ENCODE assay signal across 17 mouse cellular contexts in the genomic region with DNA sequence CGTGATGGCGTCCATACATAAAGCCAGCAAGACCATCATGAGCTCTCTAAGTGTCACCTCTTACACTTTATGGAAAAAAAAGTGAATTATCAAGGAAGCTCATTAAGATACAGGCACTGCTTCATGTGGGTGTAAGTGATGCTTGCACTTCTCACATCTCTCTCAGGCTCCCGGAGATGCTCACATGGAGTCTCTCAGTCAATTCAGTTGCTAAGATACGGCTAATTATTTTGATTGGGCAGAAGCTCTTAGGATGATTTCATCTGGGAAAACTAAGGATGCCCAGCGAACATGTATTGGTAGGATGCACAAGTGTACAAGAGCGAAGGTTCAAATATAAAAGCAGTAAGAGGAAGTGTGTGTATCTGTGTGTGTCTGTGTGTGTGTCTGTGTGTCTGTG. TPM values are rescaled to one million over a fixed set of nuclear protein-coding genes. Genes with fewer than 3 reads are reported as not detected.
DNase-seq lines count a peak whose midpoint lies in the region; ATAC-seq and TF ChIP-seq lines count a peak whose summit lies in the region.
"Had no signal": no experiment of that assay in that cellular context is flagged by ENCODE, and none has a peak within 500 bp of the region (broad histone marks: within the 10 kb centered on the region; RNA-seq: fewer than 3 reads in every experiment).

No protein-coding gene starts in this region.

- no peaks in the 10 kb centered on the region for H3K27me3 ChIP-seq in forebrain, embryonic 11.5 days (ENCODE audit: control insufficient read depth, insufficient read depth, low read length)
- peaks cover 8% of the 10 kb centered on the region; the same call in 1 of the 2 replicates for H3K27me3 ChIP-seq in forebrain, embryonic 10.5 days (ENCODE audit: poor library complexity, severe bottlenecking)
- H3K27me3 ChIP-seq in limb, embryonic 12.5 days: no peaks in the 10 kb centered on the region
- H3K27me3 ChIP-seq in kidney, adult 2 months (replicated peaks; ENCODE audit: control insufficient read depth, insufficient read depth, low read length): no peaks in the 10 kb centered on the region
- H3K27me3 ChIP-seq: limb, embryonic 15.5 days; lung, embryonic 15.5 days had no signal

- no peak for DNase-seq in forebrain, embryonic 11.5 days (ENCODE audit: low spot score)
- no peak for DNase-seq in forebrain, embryonic 10.5 days (ENCODE audit: extremely low spot score, low spot score)
- peak; percentile 73 for DNase-seq in brain, adult 2 months (ENCODE audit: low read depth, low spot score)
- peak; percentile 23 to 28 for DNase-seq in layer of hippocampus, adult 8-10 months (ENCODE audit: low spot score in 2 of 2)
- no peak for DNase-seq in spleen, adult 12 weeks (ENCODE audit: low spot score)
- no peak for DNase-seq in embryo, embryonic 10.5 days (ENCODE audit: low spot score)
- DNase-seq in kidney, adult 2 months: no peak
- DNase-seq: adrenal gland, postnatal 10 days; heart, adult 11 months; kidney, postnatal 10 days; thymus, adult 18-20 months had no signal

- no peaks in the 10 kb centered on the region for H3K36me3 ChIP-seq in forebrain, embryonic 11.5 days (ENCODE audit: control insufficient read depth, insufficient read depth, low read length)
- H3K36me3 ChIP-seq in forebrain, embryonic 10.5 days (replicated peaks): no peaks in the 10 kb centered on the region
- H3K36me3 ChIP-seq in limb, embryonic 12.5 days: no peaks in the 10 kb centered on the region
- no peaks in the 10 kb centered on the region for H3K36me3 ChIP-seq in kidney, adult 2 months (ENCODE audit: control insufficient read depth, insufficient read depth, low read length)
- H3K36me3 ChIP-seq: limb, embryonic 15.5 days; lung, embryonic 15.5 days had no signal

- no peak overlapping the region for H3K4me3 ChIP-seq in forebrain, embryonic 11.5 days (ENCODE audit: low read depth, low read length)
- no peak overlapping the region for H3K4me3 ChIP-seq in forebrain, embryonic 10.5 days
- H3K4me3 ChIP-seq in limb, embryonic 12.5 days (replicated peaks): no peak overlapping the region
- H3K4me3 ChIP-seq in kidney, adult 2 months (ENCODE audit: insufficient read depth, low read depth, low read length): no peak overlapping the region
- H3K4me3 ChIP-seq: limb, embryonic 15.5 days; lung, embryonic 15.5 days had no signal

- peak; percentile 36; the same call in 1 of the 2 replicates for ATAC-seq in forebrain, embryonic 11.5 days (replicated peaks; ENCODE audit: low FRiP score)
- no peak for ATAC-seq in limb, embryonic 12.5 days (ENCODE audit: insufficient number of reproducible peaks, insufficient read depth, low FRiP score, low TSS enrichment, low read depth)
- ATAC-seq: inflammation-experienced regulatory T-cells, adult 6 months had no signal

- TF ChIP-seq CTCF in kidney, adult 2 months (conservative IDR thresholded peaks at IDR 0.05; ENCODE audit: insufficient read depth, insufficient read length, low read depth, low read length): no peak

- H3K4me1 ChIP-seq in forebrain, embryonic 11.5 days (replicated peaks; ENCODE audit: control insufficient read depth, insufficient read depth, low read length): no peaks in the 10 kb centered on the region
- H3K4me1 ChIP-seq in forebrain, embryonic 10.5 days: peaks cover 8% of the 10 kb centered on the region
- H3K4me1 ChIP-seq in limb, embryonic 12.5 days (replicated peaks): peaks cover 20% of the 10 kb centered on the region
- no peaks in the 10 kb centered on the region for H3K4me1 ChIP-seq in kidney, adult 2 months (ENCODE audit: control insufficient read depth, insufficient read depth, low read length)
- H3K4me1 ChIP-seq: lung, embryonic 15.5 days had no signal

- H3K27ac ChIP-seq in forebrain, embryonic 11.5 days (ENCODE audit: low read depth, low read length): no peak overlapping the region
- H3K27ac ChIP-seq in forebrain, embryonic 10.5 days: no peak overlapping the region
- 0 out of 2 replicates have a peak overlapping the region, but pooled peaks have one; percentile 36 for H3K27ac ChIP-seq in limb, embryonic 12.5 days
- no peak overlapping the region for H3K27ac ChIP-seq in kidney, adult 2 months (ENCODE audit: insufficient read depth, low read depth, low read length)
- H3K27ac ChIP-seq: limb, embryonic 15.5 days; lung, embryonic 15.5 days had no signal

- no peak overlapping the region for H3K9ac ChIP-seq in forebrain, embryonic 11.5 days (ENCODE audit: low read length)
- H3K9ac ChIP-seq in limb, embryonic 12.5 days (replicated peaks): no peak overlapping the region
- H3K9ac ChIP-seq: limb, embryonic 15.5 days; lung, embryonic 15.5 days had no signal

- 80% methylated on average over 6 of the region's 6 CpGs for WGBS in forebrain, embryonic 11.5 days
- 88% methylated on average over 6 of the region's 6 CpGs for WGBS in forebrain, embryonic 10.5 days
- 87% methylated on average over 6 of the region's 6 CpGs for WGBS in limb, embryonic 12.5 days
- 92% methylated on average over 6 of the region's 6 CpGs for WGBS in kidney, adult 2 months

- H3K4me2 ChIP-seq in forebrain, embryonic 11.5 days (ENCODE audit: low read depth, low read length, severe bottlenecking): no peak overlapping the region
- H3K4me2 ChIP-seq in limb, embryonic 12.5 days: no peak overlapping the region
- H3K4me2 ChIP-seq: limb, embryonic 15.5 days; lung, embryonic 15.5 days had no signal

- TF ChIP-seq POLR2A in kidney, adult 2 months (IDR thresholded peaks at IDR 0.05; ENCODE audit: low read depth, low read length): no peak

- no peaks in the 10 kb centered on the region for H3K9me3 ChIP-seq in forebrain, embryonic 11.5 days (ENCODE audit: control insufficient read depth, low read length)
- no peaks in the 10 kb centered on the region for H3K9me3 ChIP-seq in forebrain, embryonic 10.5 days
- no peaks in the 10 kb centered on the region for H3K9me3 ChIP-seq in limb, embryonic 12.5 days
- H3K9me3 ChIP-seq: limb, embryonic 15.5 days; lung, embryonic 15.5 days had no signal

RNA-seq across cellular contexts. Expression of gene Zpld1, which starts 38.1 kb away (rescaled TPM):
- 0.19 and 0.36 TPM in 2 replicates for polyA plus RNA-seq in forebrain, embryonic 11.5 days (2014; fragmentation: Nextera tagmentation; extraction: Ambion mirVana)
- polyA plus RNA-seq in forebrain, embryonic 10.5 days (2016; fragmentation: Nextera tagmentation; extraction: Ambion mirVana): 0.12 TPM in 1 of 2 replicates, not detected in the other
- total RNA-seq in layer of hippocampus, adult 8-10 months (2022): under 1 TPM; 0.28 to 0.48 (median 0.36) TPM
- 1.6 and 1.7 TPM in 2 replicates for polyA plus RNA-seq in limb, embryonic 12.5 days (2016; fragmentation: Nextera tagmentation; extraction: Ambion mirVana)
- polyA plus RNA-seq in kidney, adult 2 months (2012; rRNA removed): 0.81 and 0.87 TPM in 2 replicates
- total RNA-seq: adrenal gland, postnatal 10 days had no signal
- polyA plus RNA-seq: heart, postnatal 0 days; inflammation-experienced regulatory T-cells, adult 6 months; spleen, adult 2 months had no signal

Comparison
In these comparisons a context has a peak if more than half of its experiments do, and no peak if none do; other contexts are left out.
1. DNase-seq: peak in brain, adult 2 months (single experiment) and layer of hippocampus, adult 8-10 months (2 of 2); none in forebrain, embryonic 11.5 days (single experiment), forebrain, embryonic 10.5 days (single experiment), spleen, adult 12 weeks (single experiment), embryo, embryonic 10.5 days (single experiment) and kidney, adult 2 months (single experiment).